Mouse (Mus musculus) thymus, postnatal 4 days (tissue): Measurements from ENCODE around the gene Mtx3.
"Not testable (repeated sequence)": the region's sequence is repeated elsewhere in the genome, so short reads cannot be mapped to it uniquely, and the experiment has no call there.

Experiments
- DNase-seq: peaks from one replicate; pipeline ENCODE4 v3.0.0; 2021

The Mtx3 gene

GRCm38 (mm10) chr13:92844586-92845221, at the start of gene Mtx3:
Mtx3 (plus strand) TSS chr13:92844760.
- peak; percentile 87 for DNase-seq

DNA sequence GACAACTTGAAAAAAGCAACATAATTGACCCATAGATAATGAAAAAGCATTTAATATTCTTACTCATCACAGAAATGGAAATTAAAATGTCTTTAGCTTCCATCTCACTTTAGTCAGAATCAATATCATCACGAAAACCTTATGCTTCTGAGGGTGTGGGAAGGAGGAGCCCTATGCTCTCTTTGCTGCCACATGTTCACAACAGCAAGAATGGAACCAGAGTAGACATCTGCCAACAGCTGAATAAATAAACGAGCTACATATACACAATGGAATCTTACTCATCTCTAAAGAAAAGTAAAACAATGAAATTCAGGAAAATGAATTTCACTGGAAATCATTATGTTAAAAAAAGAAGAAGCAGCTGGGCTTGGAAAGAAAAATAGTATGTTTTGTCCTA, 45.7 kb upstream of the Mtx3 start:
- DNase-seq: no peak

DNA sequence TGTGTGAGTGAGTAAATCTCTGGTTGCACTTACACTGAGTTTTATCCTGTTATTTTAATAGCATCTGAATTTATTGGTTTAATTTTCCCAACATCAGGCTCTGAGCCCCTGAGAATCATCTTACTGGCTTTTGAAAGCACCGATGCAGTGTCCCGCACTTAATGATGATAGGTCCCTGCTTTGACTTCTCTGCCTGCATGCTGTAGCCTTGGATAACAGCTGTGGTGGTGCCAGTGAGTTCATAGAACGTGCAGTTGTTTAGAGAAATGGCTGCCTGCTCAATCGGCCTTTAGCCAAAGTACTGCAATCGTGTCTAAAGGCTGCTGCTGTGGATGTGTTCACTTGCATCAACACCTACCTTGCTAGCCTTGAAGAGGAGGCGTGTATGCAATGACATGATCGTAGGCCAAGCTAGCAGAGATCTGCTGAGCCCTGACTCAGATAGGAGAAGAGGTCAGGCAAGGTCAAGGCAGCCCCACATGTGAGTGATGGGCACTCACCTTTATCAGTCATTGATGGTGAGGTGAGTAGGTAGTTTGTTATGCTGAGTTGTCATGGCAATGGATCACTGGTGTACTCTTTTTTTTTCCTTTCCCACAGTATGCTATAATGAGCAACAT, 45.1 kb upstream of the Mtx3 start:
- no peak for DNase-seq

- no peak for DNase-seq
Measured at GRCm38 (mm10) chr13:92806785-92807184, 37.8 kb upstream of the Mtx3 start.

DNA sequence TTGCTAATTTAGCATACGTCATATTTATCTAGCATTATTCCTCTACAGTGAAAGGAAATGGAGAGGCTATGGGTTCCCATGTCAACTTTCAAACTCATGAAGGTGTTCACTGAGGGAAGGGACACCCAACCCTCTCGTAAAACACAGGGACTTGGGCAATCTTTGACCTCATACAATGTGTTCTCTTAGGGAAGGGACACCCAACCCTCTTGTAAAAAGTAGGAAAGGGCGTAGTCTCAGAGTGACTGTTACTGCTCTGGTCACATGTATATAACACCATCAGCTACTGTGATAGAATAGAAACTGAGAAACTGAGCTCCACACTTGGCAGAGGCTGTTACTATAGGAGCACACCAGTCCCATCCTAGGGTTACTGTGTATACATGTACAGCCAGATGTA, 36.7 kb upstream of the Mtx3 start:
- no peak for DNase-seq

- DNase-seq: not testable (repeated sequence)
Measured at GRCm38 (mm10) chr13:92810592-92810991, 34.0 kb upstream of the Mtx3 start.

DNA sequence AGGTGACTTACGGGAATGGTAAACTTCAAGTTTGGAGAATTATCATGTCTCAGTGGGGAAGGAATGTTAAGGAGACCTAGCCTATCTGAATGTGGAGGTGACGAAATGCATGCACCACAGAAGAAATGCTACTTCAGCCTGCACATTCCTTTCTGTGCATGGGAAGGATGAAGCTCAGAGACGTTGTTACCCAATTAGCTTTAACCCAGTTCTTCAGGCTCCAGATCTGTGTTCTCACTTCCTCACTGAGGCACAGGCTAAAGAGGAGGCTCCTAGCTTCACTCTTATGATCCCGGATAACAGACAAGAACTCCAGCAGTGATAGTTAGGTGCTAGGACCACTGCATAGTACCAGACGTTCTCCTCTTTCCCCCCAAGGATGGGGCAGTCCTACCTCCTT, 28.2 kb upstream of the Mtx3 start:
- DNase-seq: no peak

- no peak for DNase-seq
Measured at GRCm38 (mm10) chr13:92817357-92817756, 27.2 kb upstream of the Mtx3 start.

DNA sequence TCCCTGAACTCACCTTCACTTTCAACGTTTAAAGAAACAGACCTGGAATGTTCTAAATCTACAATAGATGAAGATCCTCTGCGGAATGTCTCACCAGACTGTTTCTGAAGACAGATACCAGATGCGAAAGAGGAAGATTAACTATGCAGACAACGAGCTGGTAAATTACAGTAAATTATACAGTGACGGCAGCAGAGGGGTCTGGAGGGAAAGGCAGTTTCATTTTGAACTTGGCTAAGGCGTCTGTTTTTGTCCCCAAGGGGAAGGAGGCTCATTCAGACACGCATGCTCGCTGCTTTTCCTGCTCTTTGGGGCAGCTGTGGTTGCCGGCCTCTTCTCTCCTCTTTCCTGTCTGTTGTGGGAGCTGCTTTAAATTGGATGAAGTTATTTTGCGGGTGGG, 15.7 kb upstream of the Mtx3 start:
- peak; percentile 8 for DNase-seq

GRCm38 (mm10) chr13:92833162-92833561, 11.4 kb upstream of the Mtx3 start:
- no peak for DNase-seq

- DNase-seq: no peak
Measured at GRCm38 (mm10) chr13:92846438-92846837, 1.9 kb downstream of the Mtx3 start.

- no peak for DNase-seq
Measured at GRCm38 (mm10) chr13:92847336-92847735, 2.8 kb downstream of the Mtx3 start.

DNA sequence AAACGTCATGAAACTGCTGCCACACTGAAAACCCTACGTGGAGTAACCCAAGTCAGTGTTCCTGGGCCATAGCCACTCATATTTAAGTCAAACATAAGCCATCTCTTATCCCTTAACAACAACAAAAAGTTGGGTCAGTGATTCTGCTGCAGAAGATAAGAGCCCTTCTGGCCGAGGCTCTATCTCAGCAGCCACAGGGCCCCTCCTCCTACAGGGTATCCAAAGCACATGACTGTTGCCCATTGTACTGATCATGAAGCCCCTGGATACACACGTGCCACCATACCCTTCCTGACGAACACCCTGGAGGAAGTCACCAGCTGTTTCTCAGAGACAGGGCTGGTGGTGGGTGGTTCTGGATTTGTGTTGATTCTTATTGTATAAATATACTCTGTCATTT, 3.4 kb downstream of the Mtx3 start:
- no peak for DNase-seq

DNA sequence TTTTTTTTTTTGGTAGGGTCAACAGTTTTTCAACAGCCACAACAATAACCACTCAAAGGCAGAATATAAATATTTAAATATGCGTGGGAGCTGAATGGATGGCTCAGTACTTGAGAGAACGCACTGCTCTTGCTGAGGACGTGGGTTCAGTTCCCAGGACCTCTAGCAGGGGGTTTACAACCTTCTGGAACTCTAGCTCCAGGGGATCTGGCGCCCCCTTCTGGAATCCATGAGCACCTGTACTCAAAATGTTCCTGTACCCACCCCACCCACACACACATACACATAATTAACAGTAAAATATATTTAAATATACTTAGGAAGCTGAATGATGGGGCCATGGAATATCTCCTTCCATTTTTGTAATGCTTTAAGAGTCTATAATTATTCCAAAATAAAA, 11.3 kb downstream of the Mtx3 start:
- DNase-seq: peak; percentile 44

GRCm38 (mm10) chr13:92858808-92859207, 14.2 kb downstream of the Mtx3 start:
- no peak for DNase-seq

DNA sequence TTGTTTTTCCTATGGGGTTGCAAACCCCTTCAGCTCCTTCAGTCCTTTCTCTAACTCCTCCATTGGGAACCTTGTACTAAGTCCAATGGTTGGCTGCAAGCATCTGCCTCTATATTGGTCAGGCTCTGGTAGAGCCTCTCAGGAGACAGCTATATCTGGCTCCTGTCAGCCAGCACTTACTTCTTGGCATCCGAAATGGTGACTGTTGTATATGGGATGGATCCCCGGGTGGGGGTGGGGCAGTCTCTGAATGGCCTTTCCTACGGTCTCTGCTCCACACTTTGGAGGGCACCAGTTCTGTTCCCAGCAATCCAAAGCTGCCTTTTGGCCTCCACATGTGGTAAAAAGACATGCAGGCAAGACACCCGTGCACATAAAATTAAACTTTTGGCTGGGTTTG, 15.4 kb downstream of the Mtx3 start:
- DNase-seq: no peak

- no peak for DNase-seq
Measured at GRCm38 (mm10) chr13:92865358-92865757, 20.8 kb downstream of the Mtx3 start.

GRCm38 (mm10) chr13:92866680-92867079, 22.1 kb downstream of the Mtx3 start:
- DNase-seq: no peak

DNA sequence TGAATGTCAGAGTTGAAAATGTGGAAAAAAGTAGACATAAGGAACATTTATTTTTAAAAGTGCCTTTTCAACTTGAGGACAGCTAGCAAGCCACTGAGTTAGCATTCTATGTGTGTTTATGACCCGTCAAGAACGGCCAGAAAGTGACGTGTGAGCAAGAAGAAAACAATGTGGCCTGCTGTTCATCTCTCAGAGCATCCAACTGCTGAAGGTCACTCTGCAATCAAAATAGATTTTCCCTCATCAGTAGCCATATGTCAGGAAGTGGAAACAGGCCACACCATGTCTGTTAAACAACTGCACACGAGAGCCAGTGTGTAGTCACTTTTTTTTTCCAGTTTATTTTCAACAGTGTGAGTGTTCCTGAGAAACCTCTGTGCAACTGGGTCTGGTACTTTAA, 35.0 kb downstream of the Mtx3 start:
- DNase-seq: no peak

GRCm38 (mm10) chr13:92879933-92880332, 35.4 kb downstream of the Mtx3 start:
- DNase-seq: no peak

- DNase-seq: no peak
Measured at GRCm38 (mm10) chr13:92880589-92880988, 36.0 kb downstream of the Mtx3 start.

- no peak for DNase-seq
Measured at GRCm38 (mm10) chr13:92882271-92882985, 37.9 kb downstream of the Mtx3 start.

DNA sequence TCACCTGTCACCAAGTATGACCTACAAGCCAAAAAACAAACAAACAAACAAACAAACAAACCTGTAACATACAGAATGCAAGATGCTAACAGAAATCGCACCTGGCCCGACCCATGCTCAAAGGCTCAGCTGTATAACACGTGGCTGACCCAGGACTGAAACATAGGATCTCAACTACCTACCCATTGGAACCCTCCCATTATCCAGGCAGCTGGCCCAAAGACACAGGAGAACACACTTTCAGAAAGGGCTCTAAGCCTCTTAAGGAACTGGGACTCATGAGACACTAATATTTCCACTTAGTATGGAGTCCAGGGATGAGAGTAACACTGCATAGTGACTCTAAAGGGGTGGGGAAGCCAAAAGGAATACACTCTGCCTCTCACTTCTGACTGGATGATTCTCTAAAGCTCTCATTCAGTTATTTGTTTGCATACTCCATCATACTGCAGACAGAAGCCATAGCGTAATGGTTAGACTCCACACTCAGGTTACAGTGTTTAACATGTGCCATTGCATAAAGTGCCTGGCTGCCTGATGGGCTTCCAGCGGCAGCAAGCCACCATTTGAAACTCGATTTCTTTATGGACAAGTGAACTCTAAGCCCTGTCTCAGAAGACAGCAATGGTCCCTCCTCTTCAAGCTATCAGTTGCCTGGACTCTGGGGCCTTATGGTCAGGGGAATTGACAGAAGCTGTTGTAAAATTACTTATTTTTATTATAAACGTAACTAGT, 38.6 kb downstream of the Mtx3 start:
- DNase-seq: no peak

- no peak for DNase-seq
Measured at GRCm38 (mm10) chr13:92884206-92884605, 39.6 kb downstream of the Mtx3 start.
